Mouse (Mus musculus): ENCODE measurements around the gene Atp5mpl.

Gene Atp5mpl

GRCm38 (mm10) chr12:111911796-111912195, 55.0 kb downstream of the Atp5mpl start:
- no peak for DNase-seq (ENCODE audit: low spot score)

Measured in ovary, adult 18-20 months (tissue).